Mouse (Mus musculus) forebrain, embryonic 12.5 days (tissue): ENCODE measurements around the gene Spc24. TPM values are rescaled to one million over a fixed set of nuclear protein-coding genes. Genes with fewer than 3 reads are reported as not detected.

Experiments used
- ATAC-seq: fragments of 200-750 bp; cut with Nextera tagmentation; 2 replicates; pipeline ENCODE4 v1.8.0; 2017; ENCODE audit warnings: moderate TSS enrichment; ENCODE audit not compliant: low FRiP score
- H3K27ac ChIP-seq: fragments of 300-500 bp; sonication (generic); 2 replicates; pipeline ENCODE4 v1.5.1; 2016; ENCODE audit warnings: mild to moderate bottlenecking
- H3K27me3 ChIP-seq: fragments of 300-500 bp; sonication (generic); 2 replicates; pipeline ENCODE4 v1.6.1; 2016; ENCODE audit warnings: mild to moderate bottlenecking
- H3K36me3 ChIP-seq: fragments of 300-500 bp; sonication (generic); replicated peaks from 2 replicates; pipeline ENCODE4 v1.6.1; 2016; ENCODE audit warnings: mild to moderate bottlenecking
- H3K4me1 ChIP-seq: fragments of 300-500 bp; sonication (generic); 2 replicates; pipeline ENCODE4 v1.6.1; 2016
- H3K4me2 ChIP-seq: fragments of 300-500 bp; sonication (generic); 2 replicates; pipeline ENCODE4 v1.6.1; 2016; ENCODE audit warnings: mild to moderate bottlenecking, moderate library complexity
- H3K4me3 ChIP-seq: fragments of 300-500 bp; sonication (generic); replicated peaks from 2 replicates; pipeline ENCODE4 v1.5.1; 2016; ENCODE audit warnings: mild to moderate bottlenecking
- H3K9ac ChIP-seq: fragments of 300-500 bp; sonication (generic); 2 replicates; pipeline ENCODE4 v1.6.1; 2016; ENCODE audit warnings: mild to moderate bottlenecking
- H3K9me3 ChIP-seq: fragments of 300-500 bp; sonication (generic); 2 replicates; pipeline ENCODE4 v1.6.1; 2016
- WGBS: fragments of 180-500 bp; shearing (Covaris S2); methylation state at CpG from one replicate; pipeline ENCODE4 v1.1.7; 2016; 5-methylcytosine and 5-hydroxymethylcytosine counted together
- polyA plus RNA-seq: library from polyadenylated mRNA; unstranded; fragments of >200 nt; fragmentation: Nextera tagmentation; extraction: Ambion mirVana; gene quantifications from 2 replicates; pipeline ENCODE4 v1.2.1, GENCODE M21; 2016

Gene Spc24
- polyA plus RNA-seq, 1 experiment from 2014 or later, result 112 TPM

DNA sequence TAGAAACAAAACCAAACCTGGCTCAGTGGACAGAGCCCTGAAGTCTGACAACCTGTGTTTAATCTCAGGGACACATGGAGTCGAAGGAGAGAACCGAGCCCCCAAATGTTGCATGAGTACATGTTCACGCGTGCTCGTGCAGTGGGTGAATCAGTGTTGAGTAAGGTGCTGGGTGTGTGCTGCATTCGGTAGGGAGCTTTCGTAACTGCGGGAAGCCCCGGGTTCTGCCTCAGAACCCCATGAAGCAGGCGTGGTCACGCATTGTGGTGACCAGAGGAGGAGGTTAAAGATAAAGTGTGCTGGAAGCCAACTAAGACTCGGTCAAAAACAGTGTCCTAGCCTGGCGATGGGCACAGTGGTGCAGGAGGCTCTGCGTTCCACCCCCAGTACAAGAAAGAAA is 19.7 kb downstream of the Spc24 start:
- Histone ChIP-seq H3K27me3 (no peaks in the 10 kb centered on the region), H3K4me3 (no peak overlapping the region), H3K36me3 (peaks cover 92% of the 10 kb centered on the region), H3K9ac (no peak overlapping the region), H3K4me2 (no peak overlapping the region), H3K27ac (no peak overlapping the region), H3K9me3 (no peaks in the 10 kb centered on the region), H3K4me1 (no peaks in the 10 kb centered on the region)
- ATAC-seq, result no peak
- 96% methylated on average over 14 of the region's 14 CpGs for WGBS

DNA sequence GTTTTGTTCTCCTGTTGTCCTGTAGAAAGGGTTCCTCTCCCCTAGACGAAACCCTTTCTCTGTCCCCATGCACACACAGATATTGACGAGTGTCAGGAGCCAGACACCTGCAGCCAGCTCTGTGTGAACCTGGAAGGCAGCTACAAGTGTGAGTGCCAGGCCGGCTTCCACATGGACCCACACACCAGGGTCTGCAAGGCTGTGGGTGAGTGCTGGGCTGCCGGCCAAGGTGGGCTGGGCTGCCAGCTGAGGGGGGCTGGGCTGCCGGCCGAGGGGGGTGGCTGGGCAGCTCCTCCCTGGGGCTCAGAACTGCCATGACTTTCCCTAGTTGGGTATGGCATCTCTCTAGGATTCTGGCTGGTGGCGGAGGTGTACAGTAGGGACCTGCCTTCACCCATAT is 21.3 kb downstream of the Spc24 start:
- H3K4me2 ChIP-seq, result no peak overlapping the region
- no peaks in the 10 kb centered on the region for H3K9me3 ChIP-seq
- H3K9ac ChIP-seq, result no peak overlapping the region
- no peak overlapping the region for H3K4me3 ChIP-seq
- no peak overlapping the region for H3K27ac ChIP-seq
- H3K36me3 ChIP-seq, result peaks cover 92% of the 10 kb centered on the region
- H3K4me1 ChIP-seq, result no peaks in the 10 kb centered on the region
- no peaks in the 10 kb centered on the region for H3K27me3 ChIP-seq
- no peak for ATAC-seq
- 90% methylated on average over 7 of the region's 7 CpGs for WGBS

DNA sequence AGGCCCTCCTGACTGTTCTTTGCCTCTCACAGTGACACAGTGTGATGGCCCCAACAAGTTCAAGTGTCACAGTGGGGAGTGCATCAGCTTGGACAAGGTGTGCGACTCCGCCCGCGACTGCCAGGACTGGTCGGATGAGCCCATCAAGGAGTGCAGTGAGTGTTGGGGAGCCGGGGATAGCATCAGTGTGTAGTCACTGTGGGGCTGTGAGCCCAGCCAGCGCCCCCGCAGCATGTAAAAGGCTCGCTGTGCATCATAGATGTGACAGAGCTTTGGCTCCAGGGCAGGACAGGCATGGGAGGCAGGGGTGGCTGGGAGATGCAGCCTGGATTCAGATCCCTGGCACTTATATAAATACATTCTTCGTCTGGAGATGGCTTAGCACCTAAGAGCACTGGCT is 22.9 kb downstream of the Spc24 start:
- no peak overlapping the region for H3K9ac ChIP-seq
- H3K9me3 ChIP-seq, result no peaks in the 10 kb centered on the region
- H3K4me3 ChIP-seq, result no peak overlapping the region
- no peak for ATAC-seq
- H3K36me3 ChIP-seq, result peaks cover 96% of the 10 kb centered on the region
- no peaks in the 10 kb centered on the region for H3K27me3 ChIP-seq
- WGBS, result 91% methylated on average over 10 of the region's 10 CpGs
- no peaks in the 10 kb centered on the region for H3K4me1 ChIP-seq
- H3K4me2 ChIP-seq, result no peak overlapping the region
- no peak overlapping the region for H3K27ac ChIP-seq

DNA sequence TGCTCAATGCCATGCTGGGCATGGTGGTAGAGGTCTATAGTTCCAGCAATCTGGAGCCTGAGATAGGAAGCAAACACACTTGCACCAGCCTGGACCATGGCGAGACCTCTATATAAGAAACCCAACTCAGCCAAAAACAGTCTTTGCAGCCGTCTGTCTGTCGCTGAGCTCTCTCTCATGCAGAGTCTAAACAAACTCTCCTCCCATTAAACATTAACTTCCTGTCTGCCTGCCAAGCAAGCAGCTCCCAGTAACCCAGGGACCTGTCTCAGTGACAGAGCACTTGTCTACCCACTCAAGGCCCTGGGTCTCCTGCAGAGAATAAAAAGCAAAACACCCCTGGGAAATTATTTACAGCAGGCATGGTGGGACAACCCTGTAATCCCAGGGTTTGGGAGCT is 23.5 kb downstream of the Spc24 start:
- WGBS, result 84% methylated on average over 3 of the region's 3 CpGs
- no peak for ATAC-seq

DNA sequence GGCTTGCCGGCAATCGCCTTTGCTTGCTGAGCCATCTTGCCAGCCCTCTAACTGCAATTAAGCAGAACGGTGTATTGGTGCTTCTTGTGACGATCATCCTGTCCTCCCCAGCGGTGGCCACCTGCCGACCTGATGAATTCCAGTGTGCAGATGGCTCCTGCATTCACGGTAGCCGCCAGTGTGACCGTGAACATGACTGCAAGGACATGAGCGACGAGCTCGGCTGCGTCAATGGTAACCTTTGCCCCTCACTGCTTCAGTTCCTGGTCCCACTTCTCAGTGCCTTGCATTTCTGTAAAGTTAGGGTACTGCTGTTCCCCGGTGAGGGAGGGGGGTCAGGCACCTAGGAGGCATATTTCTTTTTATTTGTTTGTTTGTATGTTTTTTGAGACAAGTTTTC is 25.0 kb downstream of the Spc24 start:
- WGBS, result 90% methylated on average over 14 of the region's 14 CpGs
- Histone ChIP-seq H3K9ac (no peak overlapping the region), H3K4me3 (no peak overlapping the region), H3K27me3 (no peaks in the 10 kb centered on the region), H3K4me1 (no peaks in the 10 kb centered on the region), H3K27ac (no peak overlapping the region), H3K36me3 (peaks cover 93% of the 10 kb centered on the region), H3K4me2 (no peak overlapping the region), H3K9me3 (no peaks in the 10 kb centered on the region)
- ATAC-seq, result no peak

More for the DNA sequence above, 23.5 kb downstream of the Spc24 start:
- Histone ChIP-seq H3K4me2 (no peak overlapping the region), H3K27ac (no peak overlapping the region), H3K27me3 (no peaks in the 10 kb centered on the region), H3K36me3 (peaks cover 96% of the 10 kb centered on the region), H3K9me3 (no peaks in the 10 kb centered on the region), H3K4me1 (no peaks in the 10 kb centered on the region), H3K9ac (no peak overlapping the region), H3K4me3 (no peak overlapping the region)

DNA sequence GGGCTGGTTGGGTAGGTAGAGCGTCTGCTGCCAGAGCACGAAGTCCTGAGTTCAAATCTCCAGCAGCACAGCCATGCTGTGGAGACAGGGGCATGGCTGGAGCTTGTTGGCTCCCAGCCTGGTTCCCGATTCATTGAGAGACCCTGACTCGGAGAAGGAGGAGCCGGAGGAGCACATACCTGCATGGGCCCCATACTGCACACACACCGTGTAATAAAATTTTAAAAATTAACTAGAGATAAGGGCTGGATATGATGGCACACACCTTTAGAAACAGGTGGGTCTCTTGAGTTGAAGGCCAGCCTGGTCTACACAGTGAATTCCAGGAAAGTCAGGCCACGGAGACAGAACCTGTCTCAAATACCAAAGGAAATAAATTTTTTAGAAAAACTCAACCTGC is 26.1 kb downstream of the Spc24 start:
- no peaks in the 10 kb centered on the region for H3K27me3 ChIP-seq
- no peak overlapping the region for H3K4me2 ChIP-seq
- no peak overlapping the region for H3K27ac ChIP-seq
- WGBS, result 96% methylated on average over 7 of the region's 7 CpGs
- no peaks in the 10 kb centered on the region for H3K9me3 ChIP-seq
- no peak for ATAC-seq
- H3K9ac ChIP-seq, result no peak overlapping the region
- H3K4me1 ChIP-seq, result no peaks in the 10 kb centered on the region
- no peak overlapping the region for H3K4me3 ChIP-seq
- H3K36me3 ChIP-seq, result peaks cover 92% of the 10 kb centered on the region

DNA sequence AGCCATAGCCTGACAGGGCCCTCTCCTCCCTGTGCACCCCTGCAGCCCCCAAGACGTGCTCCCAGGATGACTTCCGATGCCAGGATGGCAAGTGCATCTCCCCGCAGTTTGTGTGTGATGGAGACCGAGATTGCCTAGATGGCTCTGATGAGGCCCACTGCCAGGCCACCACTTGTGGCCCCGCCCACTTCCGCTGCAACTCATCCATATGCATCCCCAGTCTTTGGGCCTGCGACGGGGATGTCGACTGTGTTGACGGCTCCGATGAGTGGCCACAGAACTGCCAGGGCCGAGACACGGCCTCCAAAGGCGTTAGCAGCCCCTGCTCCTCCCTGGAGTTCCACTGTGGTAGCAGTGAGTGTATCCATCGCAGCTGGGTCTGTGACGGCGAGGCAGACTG is 26.7 kb downstream of the Spc24 start:
- ATAC-seq, result no peak
- Histone ChIP-seq H3K36me3 (peaks cover 91% of the 10 kb centered on the region), H3K4me3 (no peak overlapping the region), H3K4me2 (no peak overlapping the region), H3K9ac (no peak overlapping the region), H3K27ac (no peak overlapping the region), H3K9me3 (no peaks in the 10 kb centered on the region), H3K4me1 (no peaks in the 10 kb centered on the region), H3K27me3 (no peaks in the 10 kb centered on the region)
- WGBS, result 88% methylated on average over 17 of the region's 17 CpGs

DNA sequence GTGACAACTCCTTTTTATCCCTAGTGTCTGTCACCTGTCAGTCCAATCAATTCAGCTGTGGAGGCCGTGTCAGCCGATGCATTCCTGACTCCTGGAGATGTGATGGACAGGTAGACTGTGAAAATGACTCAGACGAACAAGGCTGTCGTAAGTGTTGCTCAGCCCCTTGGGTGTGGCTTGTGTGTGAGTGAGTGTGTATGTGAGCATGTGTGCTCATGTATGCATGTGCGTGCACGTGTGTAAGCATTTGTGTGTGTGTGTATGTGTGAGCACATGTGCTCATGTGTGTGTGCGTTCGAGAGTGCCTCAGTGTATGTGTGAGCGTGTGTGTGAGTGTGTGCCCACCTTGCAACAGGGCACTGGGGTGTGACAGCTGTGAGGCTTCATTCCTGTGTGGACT is 27.8 kb downstream of the Spc24 start:
- Histone ChIP-seq H3K36me3 (peaks cover 91% of the 10 kb centered on the region), H3K9me3 (no peaks in the 10 kb centered on the region), H3K27ac (no peak overlapping the region), H3K4me2 (no peak overlapping the region), H3K4me1 (no peaks in the 10 kb centered on the region), H3K9ac (no peak overlapping the region), H3K4me3 (no peak overlapping the region), H3K27me3 (no peaks in the 10 kb centered on the region)
- ATAC-seq, result no peak
- WGBS, result 91% methylated on average over 9 of the region's 9 CpGs

DNA sequence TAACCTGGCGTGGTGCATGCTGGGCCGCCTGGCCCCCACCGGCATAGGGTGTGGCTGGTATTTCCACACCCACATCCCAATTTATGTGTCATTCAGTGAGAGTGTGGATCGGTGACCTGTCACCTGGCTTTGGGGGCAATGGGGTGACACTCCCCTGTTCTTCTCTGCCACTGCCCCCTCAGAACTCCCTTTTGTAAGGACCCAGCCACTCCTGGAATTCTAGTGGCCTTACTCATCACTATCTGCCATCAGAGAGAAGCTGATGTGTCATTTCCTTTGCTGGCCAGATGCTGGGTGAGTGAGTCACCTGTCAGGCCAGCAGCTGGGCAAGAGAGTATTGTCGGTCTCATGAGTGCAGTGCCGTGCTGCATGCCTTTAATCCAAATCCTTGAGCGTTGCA is 30.8 kb downstream of the Spc24 start:
- H3K4me1 ChIP-seq, result peaks cover 22% of the 10 kb centered on the region
- no peaks in the 10 kb centered on the region for H3K9me3 ChIP-seq
- no peak overlapping the region for H3K27ac ChIP-seq
- no peak overlapping the region for H3K4me2 ChIP-seq
- no peaks in the 10 kb centered on the region for H3K27me3 ChIP-seq
- H3K9ac ChIP-seq, result no peak overlapping the region
- WGBS, result 95% methylated on average over 7 of the region's 7 CpGs
- no peak overlapping the region for H3K4me3 ChIP-seq
- no peak for ATAC-seq
- peaks cover 81% of the 10 kb centered on the region for H3K36me3 ChIP-seq

DNA sequence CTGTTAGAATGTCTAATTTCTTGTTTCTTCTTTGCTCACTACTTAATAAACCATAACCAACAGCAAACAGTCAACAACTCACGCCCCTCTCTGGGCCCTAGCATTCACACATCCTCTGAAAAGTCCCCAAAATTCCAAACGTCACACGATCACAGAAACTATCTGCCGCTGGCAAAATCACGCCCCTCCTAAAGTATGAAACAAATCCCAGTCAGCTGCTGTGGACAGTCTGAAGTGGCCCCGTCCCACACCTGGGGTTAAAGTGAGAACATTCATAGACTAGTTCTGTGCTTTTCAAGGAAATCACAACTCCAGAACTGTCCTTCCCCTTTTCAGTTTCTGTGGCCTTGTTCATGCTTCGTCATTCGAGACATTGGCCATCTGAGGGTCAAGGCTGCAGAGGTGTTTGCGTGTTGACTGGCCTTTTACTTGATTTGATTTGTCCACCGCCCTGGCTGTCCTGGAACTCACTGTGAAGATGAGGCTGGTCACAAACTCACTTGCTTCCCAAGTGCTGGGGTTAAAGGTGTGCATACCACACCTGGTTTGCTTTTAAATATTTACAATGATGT is 31.8 kb downstream of the Spc24 start:
- H3K4me2 ChIP-seq, result no peak overlapping the region
- H3K4me1 ChIP-seq, result peaks cover 22% of the 10 kb centered on the region
- peaks cover 72% of the 10 kb centered on the region for H3K36me3 ChIP-seq
- no peak overlapping the region for H3K9ac ChIP-seq
- H3K9me3 ChIP-seq, result no peaks in the 10 kb centered on the region
- WGBS, result 91% methylated on average over 10 of the region's 10 CpGs
- ATAC-seq, result no peak
- no peak overlapping the region for H3K4me3 ChIP-seq
- no peaks in the 10 kb centered on the region for H3K27me3 ChIP-seq
- H3K27ac ChIP-seq, result no peak overlapping the region

DNA sequence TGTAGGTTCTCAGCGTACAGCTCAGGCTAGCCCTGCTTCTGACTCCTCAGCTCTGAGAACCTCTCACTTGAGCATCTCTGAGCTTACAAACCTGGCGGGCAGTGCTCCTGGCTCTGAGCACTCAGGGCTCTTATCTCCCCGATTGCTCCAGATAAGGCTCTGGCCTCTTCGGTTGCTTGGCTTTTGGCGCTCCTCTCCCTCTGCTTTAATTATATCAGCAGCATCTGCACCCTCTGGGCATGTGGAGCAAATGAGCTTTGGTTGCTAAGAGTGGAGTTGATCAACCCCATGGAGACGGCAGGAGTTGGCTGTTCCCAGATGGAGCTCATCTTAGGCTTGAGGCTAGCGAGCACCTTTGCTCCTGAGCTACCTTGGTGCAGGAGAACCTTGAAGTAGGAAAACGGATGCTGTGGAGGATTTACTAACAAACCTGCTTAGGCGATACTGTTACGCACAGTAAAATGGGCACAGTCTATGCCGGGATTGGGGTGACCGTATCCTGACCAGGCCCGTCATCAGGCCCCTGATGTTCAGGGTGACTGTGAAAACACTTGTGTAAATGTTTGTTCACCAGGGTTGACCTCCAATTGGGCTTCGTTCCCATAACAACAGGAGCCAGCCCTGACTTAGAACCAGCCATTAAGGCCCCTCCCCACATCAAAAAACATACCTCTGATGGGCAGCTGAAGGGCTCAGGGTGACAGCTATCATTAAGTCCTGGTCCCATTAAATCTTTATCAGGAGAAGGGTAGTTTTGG is 33.7 kb downstream of the Spc24 start:
- Histone ChIP-seq H3K4me3 (no peak overlapping the region), H3K9ac (no peak overlapping the region), H3K27ac (peak overlapping the region; percentile 27; the same call in 1 of the 2 replicates), H3K36me3 (peaks cover 52% of the 10 kb centered on the region), H3K9me3 (no peaks in the 10 kb centered on the region), H3K4me2 (peak overlapping the region; percentile 38), H3K27me3 (no peaks in the 10 kb centered on the region), H3K4me1 (peaks cover 29% of the 10 kb centered on the region)
- no peak for ATAC-seq
- 90% methylated on average over 14 of the region's 14 CpGs for WGBS

DNA sequence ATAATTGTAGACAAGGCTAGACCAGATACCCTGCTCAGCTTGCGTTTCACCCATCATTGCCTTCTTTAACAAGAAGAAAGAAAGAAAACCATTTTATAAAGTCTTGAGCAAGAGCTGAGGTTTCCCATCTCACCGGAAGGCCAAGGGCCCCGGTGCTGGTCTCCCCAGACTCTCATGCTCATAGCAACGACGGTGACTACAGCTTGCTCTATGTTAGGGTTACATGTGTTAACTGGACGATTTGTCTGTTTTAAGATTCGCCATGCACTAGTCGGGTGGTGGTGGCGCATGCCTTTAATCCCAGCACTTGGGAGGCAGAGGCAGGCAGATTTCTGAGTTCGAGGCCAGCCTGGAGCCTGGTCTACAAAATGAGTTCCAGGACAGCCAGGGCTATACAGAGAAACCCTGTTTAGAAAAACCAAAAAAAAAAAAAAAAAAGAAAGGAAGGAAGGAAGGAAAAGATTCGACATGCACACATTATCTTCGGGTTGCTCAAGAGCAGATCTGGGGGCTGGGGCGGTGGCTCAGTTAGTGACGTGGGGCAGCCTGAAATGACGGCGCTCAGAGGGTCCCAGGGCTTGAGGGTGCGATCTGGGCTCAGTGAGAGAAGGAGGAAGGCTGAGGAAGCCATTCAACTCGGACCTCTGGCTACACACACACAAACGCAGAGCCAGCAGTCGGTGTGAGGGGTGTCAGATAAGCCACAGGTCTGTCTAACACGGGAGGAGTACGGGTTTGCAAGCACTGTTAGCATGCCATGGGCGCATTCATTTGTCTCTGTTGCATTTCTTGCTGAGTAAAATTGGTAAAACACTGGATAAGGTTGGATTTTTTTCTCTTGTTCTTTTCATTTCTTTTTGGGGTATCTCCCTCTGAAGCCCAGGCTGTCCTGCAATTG is 34.6 kb downstream of the Spc24 start:
- Histone ChIP-seq H3K4me2 (peak overlapping the region; percentile 59), H3K27ac (peak overlapping the region; percentile 27; the same call in 1 of the 2 replicates), H3K4me1 (peaks cover 29% of the 10 kb centered on the region), H3K36me3 (peaks cover 46% of the 10 kb centered on the region), H3K27me3 (no peaks in the 10 kb centered on the region), H3K9me3 (no peaks in the 10 kb centered on the region), H3K4me3 (peak overlapping the region; percentile 75), H3K9ac (peak overlapping the region; percentile 79)
- 90% methylated on average over 23 of the region's 23 CpGs for WGBS
- ATAC-seq, result no peak
